Comparison of ENCODE assay signal across 9 mouse cellular contexts in genomic region chr2:55306387-55306786, GRCm38 (mm10).
DNase-seq lines count a peak whose midpoint lies in the region; ATAC-seq lines count a peak whose summit lies in the region.
"Had no signal": no experiment of that assay in that cellular context is flagged by ENCODE, and none has a peak within 500 bp of the region (broad histone marks: within the 10 kb centered on the region; RNA-seq: fewer than 3 reads in every experiment).

No protein-coding gene starts in this region.

- no peak overlapping the region for H3K9ac ChIP-seq in midbrain, embryonic 11.5 days (ENCODE audit: low read length)

- H3K4me1 ChIP-seq in midbrain, embryonic 11.5 days (ENCODE audit: control insufficient read depth, insufficient read depth, low read length) = no peaks in the 10 kb centered on the region
- no peaks in the 10 kb centered on the region for H3K4me1 ChIP-seq in midbrain, embryonic 10.5 days

- no peaks in the 10 kb centered on the region for H3K9me3 ChIP-seq in midbrain, embryonic 11.5 days (ENCODE audit: control insufficient read depth, low read length)
- no peaks in the 10 kb centered on the region for H3K9me3 ChIP-seq in midbrain, embryonic 10.5 days (replicated peaks)

- H3K4me2 ChIP-seq in midbrain, embryonic 11.5 days = no peak overlapping the region

- intact Hi-C loops in heart, postnatal 25 days (cut with DNase I) = loop anchor here (2.0 to 10.0 kb wide), 3 partner anchors 534 to 718 kb away; no protein-coding TSS in a partner anchor

- no peaks in the 10 kb centered on the region for H3K36me3 ChIP-seq in midbrain, embryonic 11.5 days (ENCODE audit: control insufficient read depth, insufficient read depth, low read length)
- no peaks in the 10 kb centered on the region for H3K36me3 ChIP-seq in midbrain, embryonic 10.5 days

- no peak overlapping the region for H3K4me3 ChIP-seq in midbrain, embryonic 11.5 days (ENCODE audit: low read depth, low read length)
- no peak overlapping the region for H3K4me3 ChIP-seq in midbrain, embryonic 10.5 days

- ATAC-seq in midbrain, embryonic 11.5 days (ENCODE audit: low FRiP score) = 0 out of 2 replicates have a peak, but pooled peaks have one; percentile 35
- 0 out of 2 replicates have a peak, but pooled peaks have one; percentile 29 for ATAC-seq in megakaryocyte progenitor cell, adult 5-6 weeks (replicated peaks; ENCODE audit: poor library complexity)
- ATAC-seq in erythroblast, adult 5-6 weeks (replicated peaks; ENCODE audit: low FRiP score, poor library complexity, severe bottlenecking) = no peak

- H3K27ac ChIP-seq in midbrain, embryonic 11.5 days (ENCODE audit: low read depth, low read length) = no peak overlapping the region
- H3K27ac ChIP-seq in midbrain, embryonic 10.5 days (replicated peaks) = no peak overlapping the region
- H3K27ac ChIP-seq: macrophage had no signal

- no peaks in the 10 kb centered on the region for H3K27me3 ChIP-seq in midbrain, embryonic 11.5 days (ENCODE audit: control insufficient read depth, insufficient read depth, low read length)
- no peaks in the 10 kb centered on the region for H3K27me3 ChIP-seq in midbrain, embryonic 10.5 days (ENCODE audit: low read depth, poor library complexity, severe bottlenecking)

- DNase-seq in heart, adult 11 months = peak; percentile 13
- no peak for DNase-seq in heart, postnatal 25 days (ENCODE audit: low spot score)
- DNase-seq in midbrain, embryonic 11.5 days (ENCODE audit: low spot score, missing footprints) = no peak
- no peak for DNase-seq in midbrain, embryonic 10.5 days (ENCODE audit: low spot score)
- DNase-seq in cerebellum, adult 8-10 months = peak; percentile 38
- no peak for DNase-seq in frontal cortex, postnatal 14 days (ENCODE audit: low spot score in 2 of 2)

Comparison
In these comparisons a context has a peak if more than half of its experiments do, and no peak if none do; other contexts are left out.
1. DNase-seq: peak in heart, adult 11 months (single experiment) and cerebellum, adult 8-10 months (single experiment); none in heart, postnatal 25 days (single experiment), midbrain, embryonic 11.5 days (single experiment), midbrain, embryonic 10.5 days (single experiment) and frontal cortex, postnatal 14 days (0 of 2).